Mouse (Mus musculus) limb, embryonic 14.5 days (tissue): ENCODE measurements around the gene Rab19. TPM values are rescaled to one million over a fixed set of nuclear protein-coding genes. Genes with fewer than 3 reads are reported as not detected.
"Not testable (repeated sequence)": the region's sequence is repeated elsewhere in the genome, so short reads cannot be mapped to it uniquely, and the experiment has no call there.

Experiments
- ATAC-seq: fragments of 200-750 bp; cut with Nextera tagmentation; 2 replicates; pipeline ENCODE4 v1.8.0; 2017; ENCODE audit warnings: low read depth, moderate number of reproducible peaks, moderate TSS enrichment; ENCODE audit not compliant: low FRiP score
- DNase-seq: peaks from one replicate; pipeline ENCODE4 v3.0.0-alpha.2; 2015; ENCODE audit warnings: low spot score
- H3K27ac ChIP-seq: fragments of 300-500 bp; sonication (generic); replicated peaks from 2 replicates; pipeline ENCODE4 v1.5.1; 2014; ENCODE audit warnings: low read depth, mild to moderate bottlenecking, low read length, moderate library complexity, mixed read lengths
- H3K27me3 ChIP-seq: fragments of 300-500 bp; sonication (generic); 2 replicates; pipeline ENCODE4 v1.6.1; 2014; ENCODE audit warnings: low read length, mixed read lengths; ENCODE audit not compliant: control insufficient read depth, insufficient read depth
- H3K36me3 ChIP-seq: fragments of 300-500 bp; sonication (generic); 2 replicates; pipeline ENCODE4 v1.6.1; 2014; ENCODE audit warnings: mild to moderate bottlenecking, low read length, moderate library complexity, mixed read lengths; ENCODE audit not compliant: control insufficient read depth, insufficient read depth
- H3K4me1 ChIP-seq: fragments of 300-500 bp; sonication (generic); 2 replicates; pipeline ENCODE4 v1.6.1; 2014; ENCODE audit warnings: antibody characterized with exemption, low read length, mixed read lengths; ENCODE audit not compliant: control insufficient read depth, insufficient read depth
- H3K4me2 ChIP-seq: fragments of 300-500 bp; sonication (generic); replicated peaks from 2 replicates; pipeline ENCODE4 v1.6.1; 2014; ENCODE audit warnings: low read depth, mild to moderate bottlenecking, low read length, moderate library complexity; ENCODE audit not compliant: severe bottlenecking
- H3K4me3 ChIP-seq: fragments of 300-500 bp; sonication (generic); replicated peaks from 2 replicates; pipeline ENCODE4 v1.5.1; 2014; ENCODE audit warnings: low read length
- H3K9ac ChIP-seq: fragments of 300-500 bp; sonication (generic); 2 replicates; pipeline ENCODE4 v1.6.1; 2014; ENCODE audit warnings: mild to moderate bottlenecking, low read depth, low read length, moderate library complexity; ENCODE audit not compliant: severe bottlenecking
- H3K9me3 ChIP-seq: fragments of 300-500 bp; sonication (generic); 2 replicates; pipeline ENCODE4 v1.6.1; 2016; ENCODE audit warnings: low read length; ENCODE audit not compliant: control insufficient read depth
- POLR2A ChIP-seq: fragments of 200-500 bp; IDR thresholded peaks from 2 replicates; pipeline ENCODE4 v1.8.0; 2012; ENCODE audit warnings: inconsistent platforms, mild to moderate bottlenecking, moderate library complexity, borderline replicate concordance; ENCODE audit not compliant: insufficient read depth, insufficient read length; ENCODE audit errors: extremely low read depth
- WGBS: fragments of 180-500 bp; shearing (Covaris S2); extraction: QIAGEN DNeasy Blood & Tissue Kit; methylation state at CpG from one replicate; pipeline ENCODE4 v1.1.7; 2014; 5-methylcytosine and 5-hydroxymethylcytosine counted together
- polyA plus RNA-seq, 2 experiments: library from polyadenylated mRNA; depleted of rRNA in 1 of 2; stranded (reverse) in 1 of 2; unstranded in 1 of 2; fragments of >200 nt; fragmentation: Nextera tagmentation in 1 of 2; extraction: Ambion mirVana in 1 of 2; gene quantifications; 2 replicates each; pipeline versions ENCODE4 v1.2.1 to v1.2.3; 2012 to 2014

The Rab19 gene
- polyA plus RNA-seq, 2 experiments, result 0.52 to 1.3 TPM

DNA sequence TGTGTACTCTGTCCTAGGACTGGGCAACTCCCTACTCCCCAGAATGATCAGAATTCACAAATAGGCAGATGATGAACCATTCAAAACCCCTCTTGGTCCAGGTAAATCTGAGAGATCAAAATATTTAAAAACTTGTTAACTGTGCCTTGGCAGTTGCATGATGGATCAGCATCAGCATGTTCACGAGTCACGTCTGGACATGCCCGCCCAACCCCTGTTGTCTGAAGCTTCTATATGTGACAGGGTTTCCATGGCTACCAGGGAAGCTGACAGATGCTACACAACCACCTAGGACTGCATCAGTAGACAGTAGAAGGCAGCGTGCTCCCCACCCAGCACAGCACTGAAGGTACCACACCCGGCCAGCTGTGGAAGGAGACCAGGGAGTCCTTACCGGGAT, 32.0 kb upstream of the Rab19 start:
- H3K4me1 ChIP-seq, result peaks cover 7% of the 10 kb centered on the region; the same call in 1 of the 2 replicates
- ATAC-seq (no peak), DNase-seq (no peak)
- no peaks in the 10 kb centered on the region for H3K27me3 ChIP-seq
- TF ChIP-seq POLR2A, result no peak
- H3K27ac ChIP-seq, result no peak overlapping the region
- H3K9ac ChIP-seq, result no peak overlapping the region
- no peaks in the 10 kb centered on the region for H3K9me3 ChIP-seq
- WGBS, result 71% methylated on average over 6 of the region's 6 CpGs
- no peak overlapping the region for H3K4me3 ChIP-seq
- H3K4me2 ChIP-seq, result no peak overlapping the region
- peaks cover 78% of the 10 kb centered on the region for H3K36me3 ChIP-seq

DNA sequence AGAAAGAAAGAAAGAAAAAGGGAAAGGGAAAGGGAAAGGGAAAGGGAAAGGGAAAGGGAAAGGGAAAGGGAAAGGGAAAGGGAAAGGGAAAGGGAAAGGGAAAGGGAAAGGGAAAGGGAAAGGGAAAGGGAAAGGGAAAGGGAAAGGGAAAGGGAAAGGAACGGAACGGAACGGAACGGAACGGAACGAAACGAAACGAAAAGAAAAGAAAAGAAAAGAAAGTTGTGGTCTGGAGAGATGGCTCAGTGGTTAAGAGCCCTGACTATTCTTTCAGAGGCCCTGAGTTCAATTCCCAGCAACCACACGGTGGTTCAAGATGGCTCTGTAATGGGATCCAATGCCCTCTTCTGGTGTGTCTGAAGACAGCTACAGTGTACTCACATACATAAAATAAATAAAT, 21.8 kb upstream of the Rab19 start:
- H3K27me3 ChIP-seq, ATAC-seq, H3K27ac ChIP-seq, H3K9ac ChIP-seq, H3K4me3 ChIP-seq, H3K4me2 ChIP-seq, H3K9me3 ChIP-seq, H3K4me1 ChIP-seq, DNase-seq: not testable (repeated sequence)
- 95% methylated on average over 9 of the region's 9 CpGs for WGBS
- peaks cover 52% of the 10 kb centered on the region for H3K36me3 ChIP-seq

DNA sequence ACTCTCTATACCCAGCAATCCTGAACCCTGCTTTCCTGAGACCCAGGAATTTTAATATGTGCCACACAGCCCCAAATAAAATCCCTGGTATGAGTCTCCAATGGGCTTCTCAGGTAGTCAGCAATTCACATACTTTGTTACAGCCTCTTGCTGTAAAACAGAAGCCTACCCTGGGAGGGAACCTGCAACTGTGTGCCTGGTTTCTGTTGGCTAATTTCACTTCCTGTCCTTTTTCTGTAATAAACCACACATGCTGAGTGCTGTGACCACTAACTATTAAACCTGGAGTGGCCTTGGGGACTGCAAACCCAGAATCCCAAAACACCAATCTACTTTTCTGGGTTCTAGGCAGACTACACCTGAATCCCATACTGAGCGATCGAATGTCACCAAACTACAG, 18.3 kb upstream of the Rab19 start:
- DNase-seq (no peak), ATAC-seq (no peak)
- H3K4me3 ChIP-seq, result no peak overlapping the region
- H3K36me3 ChIP-seq, result peaks cover 42% of the 10 kb centered on the region
- no peaks in the 10 kb centered on the region for H3K27me3 ChIP-seq
- no peak for TF ChIP-seq POLR2A
- WGBS, result 60% methylated on average over 2 of the region's 2 CpGs
- no peaks in the 10 kb centered on the region for H3K4me1 ChIP-seq
- H3K4me2 ChIP-seq, result no peak overlapping the region
- H3K9me3 ChIP-seq, result no peaks in the 10 kb centered on the region
- no peak overlapping the region for H3K9ac ChIP-seq
- no peak overlapping the region for H3K27ac ChIP-seq

DNA sequence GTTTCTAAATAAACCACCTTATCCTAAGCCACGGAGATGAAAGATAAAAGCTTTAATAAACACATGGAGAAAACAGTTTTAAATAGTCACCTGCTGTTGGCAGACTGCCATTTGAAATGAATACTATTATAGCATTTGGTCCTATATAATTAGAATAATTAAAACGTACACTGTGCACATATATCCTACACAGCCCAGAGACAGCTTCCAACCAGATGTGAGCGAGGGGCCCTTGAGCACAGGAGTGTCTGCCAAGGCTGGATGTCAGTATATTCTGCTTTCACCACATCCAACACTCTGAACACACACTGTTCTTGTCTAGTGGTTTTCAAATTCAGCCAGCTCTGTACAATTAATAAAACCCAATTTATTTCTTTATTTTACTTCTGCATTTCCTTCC, 11.3 kb upstream of the Rab19 start:
- no peaks in the 10 kb centered on the region for H3K4me1 ChIP-seq
- TF ChIP-seq POLR2A, result no peak
- no peak overlapping the region for H3K27ac ChIP-seq
- no peak overlapping the region for H3K4me2 ChIP-seq
- H3K9ac ChIP-seq, result no peak overlapping the region
- H3K4me3 ChIP-seq, result no peak overlapping the region
- 45% methylated on average over 3 of the region's 3 CpGs for WGBS
- H3K27me3 ChIP-seq, result no peaks in the 10 kb centered on the region
- no peak for DNase-seq
- ATAC-seq, result no peak
- no peaks in the 10 kb centered on the region for H3K9me3 ChIP-seq
- peaks cover 29% of the 10 kb centered on the region for H3K36me3 ChIP-seq

DNA sequence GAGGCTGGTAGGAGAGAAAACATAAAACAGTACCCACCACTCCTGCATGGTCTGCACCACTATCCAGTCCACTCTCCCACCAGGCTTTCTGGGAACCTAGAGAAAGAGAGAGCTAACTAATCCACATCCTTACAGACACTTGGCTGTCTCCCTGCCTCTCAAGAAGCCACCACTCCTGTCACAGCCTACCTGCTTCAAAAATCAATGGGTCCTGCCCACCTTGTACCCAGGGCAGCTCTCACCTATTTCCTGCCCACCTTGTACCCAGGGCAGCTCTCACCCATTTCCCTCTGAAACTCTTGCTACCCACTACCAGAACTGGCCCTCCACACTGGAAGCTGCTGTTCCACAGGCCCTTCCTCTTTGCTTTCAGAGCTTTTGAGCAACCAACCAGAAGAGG, 8.9 kb upstream of the Rab19 start:
- Histone ChIP-seq H3K4me3 (no peak overlapping the region), H3K4me2 (no peak overlapping the region), H3K4me1 (peaks cover 11% of the 10 kb centered on the region; the same call in 1 of the 2 replicates), H3K27ac (no peak overlapping the region), H3K9me3 (no peaks in the 10 kb centered on the region), H3K27me3 (no peaks in the 10 kb centered on the region), H3K9ac (no peak overlapping the region), H3K36me3 (peaks cover 13% of the 10 kb centered on the region)
- no peak for TF ChIP-seq POLR2A
- no peak for DNase-seq
- no peak for ATAC-seq

DNA sequence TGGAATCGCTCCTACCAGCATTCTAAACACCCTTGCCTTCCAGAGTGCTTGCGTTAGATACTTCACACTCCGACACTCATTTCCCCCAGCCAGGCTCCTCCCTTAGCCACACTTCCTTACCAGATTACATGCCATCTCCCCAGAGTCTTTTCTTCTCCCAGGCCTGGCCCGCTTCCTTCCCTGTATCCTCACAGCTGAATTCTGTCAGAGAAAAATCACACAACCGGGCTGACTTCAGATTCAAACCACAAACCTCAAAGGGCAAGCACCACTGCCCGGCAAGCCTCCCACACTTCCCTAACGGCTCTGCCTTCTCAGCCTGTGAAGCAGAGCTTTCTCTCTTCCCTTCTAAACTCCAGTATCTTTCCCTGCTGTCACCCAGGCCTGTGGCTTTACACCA, 8.2 kb upstream of the Rab19 start:
- no peak for ATAC-seq
- WGBS, result 50% methylated on average over 7 of the region's 7 CpGs
- H3K9ac ChIP-seq, result no peak overlapping the region

More for the DNA sequence above, 8.2 kb upstream of the Rab19 start:
- no peak overlapping the region for H3K4me2 ChIP-seq
- H3K27me3 ChIP-seq, result no peaks in the 10 kb centered on the region
- H3K9me3 ChIP-seq, result no peaks in the 10 kb centered on the region
- no peak overlapping the region for H3K27ac ChIP-seq
- DNase-seq, result no peak
- TF ChIP-seq POLR2A, result no peak
- H3K4me3 ChIP-seq, result no peak overlapping the region
- peaks cover 12% of the 10 kb centered on the region; the same call in 1 of the 2 replicates for H3K4me1 ChIP-seq
- H3K36me3 ChIP-seq, result peaks cover 13% of the 10 kb centered on the region
